Mouse (Mus musculus) midbrain, embryonic 14.5 days (tissue): ENCODE measurements around the gene Itgb7. TPM values are rescaled to one million over a fixed set of nuclear protein-coding genes. Genes with fewer than 3 reads are reported as not detected.

ENCODE experiments used
- ATAC-seq: fragments of 200-750 bp; cut with Nextera tagmentation; 2 replicates; pipeline ENCODE4 v1.8.0; 2017; ENCODE audit warnings: moderate number of reproducible peaks, moderate library complexity; ENCODE audit not compliant: low FRiP score, low TSS enrichment
- DNase-seq: peaks from one replicate; pipeline ENCODE4 v3.0.0-alpha.2; 2015
- H3K27ac ChIP-seq: fragments of 300-500 bp; sonication (generic); replicated peaks from 2 replicates; pipeline ENCODE4 v1.5.1; 2014; ENCODE audit warnings: mild to moderate bottlenecking, low read depth, low read length, moderate library complexity
- H3K27me3 ChIP-seq: fragments of 300-500 bp; sonication (generic); 2 replicates; pipeline ENCODE4 v1.6.1; 2014; ENCODE audit warnings: low read length, control low read depth, mixed read lengths; ENCODE audit not compliant: control insufficient read depth, insufficient read depth
- H3K36me3 ChIP-seq: fragments of 300-500 bp; sonication (generic); 2 replicates; pipeline ENCODE4 v1.6.1; 2014; ENCODE audit warnings: low read length, control low read depth; ENCODE audit not compliant: control insufficient read depth, insufficient read depth
- H3K4me1 ChIP-seq: fragments of 300-500 bp; sonication (generic); 2 replicates; pipeline ENCODE4 v1.6.1; 2014; ENCODE audit warnings: mild to moderate bottlenecking, antibody characterized with exemption, low read length, control low read depth; ENCODE audit not compliant: control insufficient read depth, insufficient read depth
- H3K4me2 ChIP-seq: fragments of 300-500 bp; sonication (generic); 2 replicates; pipeline ENCODE4 v1.6.1; 2014; ENCODE audit warnings: mild to moderate bottlenecking, low read length, moderate library complexity
- H3K4me3 ChIP-seq: fragments of 300-500 bp; sonication (generic); replicated peaks from 2 replicates; pipeline ENCODE4 v1.5.1; 2014; ENCODE audit warnings: low read depth, low read length
- H3K9ac ChIP-seq: fragments of 300-500 bp; sonication (generic); replicated peaks from 2 replicates; pipeline ENCODE4 v1.6.1; 2014; ENCODE audit warnings: mild to moderate bottlenecking, low read length, moderate library complexity
- H3K9me3 ChIP-seq: fragments of 300-500 bp; sonication (generic); 2 replicates; pipeline ENCODE4 v1.6.1; 2016; ENCODE audit warnings: low read length, control low read depth, mixed read lengths; ENCODE audit not compliant: control insufficient read depth
- WGBS: fragments of 180-500 bp; shearing (Covaris S2); extraction: QIAGEN DNeasy Blood & Tissue Kit; methylation state at CpG from one replicate; pipeline ENCODE4 v1.1.7; 2014; 5-methylcytosine and 5-hydroxymethylcytosine counted together
- polyA plus RNA-seq: library from polyadenylated mRNA; unstranded; fragments of >200 nt; fragmentation: Nextera tagmentation; extraction: Ambion mirVana; gene quantifications from 2 replicates; pipeline ENCODE4 v1.2.1, GENCODE M21; 2014

Itgb7 gene
- polyA plus RNA-seq, 1 experiment from 2014 or later: 0.78 TPM

GRCm38 (mm10) chr15:102265548-102265947, 33.8 kb upstream of the Itgb7 start:
- Histone ChIP-seq H3K4me2 (no peak overlapping the region), H3K27me3 (0 out of 2 replicates have a peak, but pooled peaks cover 3% of the 10 kb centered on the region), H3K4me3 (no peak overlapping the region), H3K9ac (no peak overlapping the region), H3K9me3 (no peaks in the 10 kb centered on the region), H3K36me3 (no peaks in the 10 kb centered on the region), H3K4me1 (no peaks in the 10 kb centered on the region), H3K27ac (no peak overlapping the region)
- WGBS: 88% methylated on average over 5 of the region's 5 CpGs
- no peak for ATAC-seq
- no peak for DNase-seq

- H3K9ac ChIP-seq: no peak overlapping the region
- no peak for ATAC-seq
- H3K9me3 ChIP-seq: no peaks in the 10 kb centered on the region
- 83% methylated on average over 2 of the region's 2 CpGs for WGBS
- no peak for DNase-seq
- no peak overlapping the region for H3K4me3 ChIP-seq
- H3K4me2 ChIP-seq: no peak overlapping the region
- H3K36me3 ChIP-seq: no peaks in the 10 kb centered on the region
- H3K27me3 ChIP-seq: peaks cover 16% of the 10 kb centered on the region; the same call in 1 of the 2 replicates
- H3K4me1 ChIP-seq: no peaks in the 10 kb centered on the region
- no peak overlapping the region for H3K27ac ChIP-seq
Observed at GRCm38 (mm10) chr15:102263037-102263436, 31.3 kb upstream of the Itgb7 start.

GRCm38 (mm10) chr15:102262582-102262981, 30.8 kb upstream of the Itgb7 start:
- H3K36me3 ChIP-seq: no peaks in the 10 kb centered on the region
- no peak for ATAC-seq

GRCm38 (mm10) chr15:102258581-102259253, 27.0 kb upstream of the Itgb7 start:
- H3K9me3 ChIP-seq: no peaks in the 10 kb centered on the region
- no peaks in the 10 kb centered on the region for H3K36me3 ChIP-seq
- H3K27me3 ChIP-seq: peaks cover 28% of the 10 kb centered on the region
- no peak overlapping the region for H3K9ac ChIP-seq
- no peak for ATAC-seq
- H3K4me2 ChIP-seq: peak overlapping the region; percentile 92; the same call in 1 of the 2 replicates
- WGBS: 12% methylated on average over 11 of the region's 11 CpGs
- H3K27ac ChIP-seq: no peak overlapping the region
- no peak for DNase-seq
- H3K4me1 ChIP-seq: 0 out of 2 replicates have a peak, but pooled peaks cover 7% of the 10 kb centered on the region
- no peak overlapping the region for H3K4me3 ChIP-seq

More at GRCm38 (mm10) chr15:102262582-102262981, 30.8 kb upstream of the Itgb7 start:
- Histone ChIP-seq H3K9me3 (no peaks in the 10 kb centered on the region), H3K27ac (no peak overlapping the region), H3K4me1 (no peaks in the 10 kb centered on the region), H3K9ac (no peak overlapping the region), H3K4me3 (no peak overlapping the region), H3K27me3 (peaks cover 16% of the 10 kb centered on the region; the same call in 1 of the 2 replicates), H3K4me2 (no peak overlapping the region)
- no peak for DNase-seq
- WGBS: 47% methylated on average over 7 of the region's 7 CpGs

GRCm38 (mm10) chr15:102258076-102258470, 26.3 kb upstream of the Itgb7 start:
- Histone ChIP-seq H3K9me3 (no peaks in the 10 kb centered on the region), H3K4me3 (no peak overlapping the region), H3K27me3 (peaks cover 28% of the 10 kb centered on the region), H3K9ac (no peak overlapping the region), H3K4me2 (peak overlapping the region; percentile 92), H3K27ac (no peak overlapping the region), H3K4me1 (0 out of 2 replicates have a peak, but pooled peaks cover 7% of the 10 kb centered on the region), H3K36me3 (no peaks in the 10 kb centered on the region)
- DNase-seq: no peak
- 6% methylated on average over 12 of the region's 12 CpGs for WGBS
- ATAC-seq: no peak

GRCm38 (mm10) chr15:102257202-102258075, 25.7 kb upstream of the Itgb7 start, which contains the start of gene Rarg:
Gene Rarg (minus strand): TSS chr15:102257517.
- Histone ChIP-seq H3K27ac (no peak within 1 kb of the TSS), H3K4me2 (peak within 1 kb of the TSS; percentile 92), H3K9ac (peak within 1 kb of the TSS; percentile 65), H3K9me3 (no peaks in the 10 kb centered on the region), H3K27me3 (peaks cover 28% of the 10 kb centered on the region), H3K4me1 (0 out of 2 replicates have a peak, but pooled peaks cover 7% of the 10 kb centered on the region), H3K36me3 (no peaks in the 10 kb centered on the region), H3K4me3 (peak within 1 kb of the TSS; percentile 50)
- WGBS: 1% methylated on average over 39 of the region's 46 CpGs
- ATAC-seq: peak; percentile 34; the same call in 1 of the 2 replicates
- DNase-seq: peak; percentile 51

GRCm38 (mm10) chr15:102256431-102257201, 24.9 kb upstream of the Itgb7 start:
- DNase-seq: no peak

More at GRCm38 (mm10) chr15:102256431-102257201, 24.9 kb upstream of the Itgb7 start:
- H3K36me3 ChIP-seq: no peaks in the 10 kb centered on the region
- 8% methylated on average over 22 of the region's 22 CpGs for WGBS
- peak overlapping the region; percentile 92 for H3K4me2 ChIP-seq
- H3K9ac ChIP-seq: peak overlapping the region; percentile 65
- ATAC-seq: no peak
- H3K9me3 ChIP-seq: no peaks in the 10 kb centered on the region
- no peak overlapping the region for H3K27ac ChIP-seq
- 0 out of 2 replicates have a peak, but pooled peaks cover 7% of the 10 kb centered on the region for H3K4me1 ChIP-seq
- peaks cover 28% of the 10 kb centered on the region for H3K27me3 ChIP-seq
- H3K4me3 ChIP-seq: peak overlapping the region; percentile 50
